ENCODE assay signal across 32 mouse cellular contexts in the genomic region with DNA sequence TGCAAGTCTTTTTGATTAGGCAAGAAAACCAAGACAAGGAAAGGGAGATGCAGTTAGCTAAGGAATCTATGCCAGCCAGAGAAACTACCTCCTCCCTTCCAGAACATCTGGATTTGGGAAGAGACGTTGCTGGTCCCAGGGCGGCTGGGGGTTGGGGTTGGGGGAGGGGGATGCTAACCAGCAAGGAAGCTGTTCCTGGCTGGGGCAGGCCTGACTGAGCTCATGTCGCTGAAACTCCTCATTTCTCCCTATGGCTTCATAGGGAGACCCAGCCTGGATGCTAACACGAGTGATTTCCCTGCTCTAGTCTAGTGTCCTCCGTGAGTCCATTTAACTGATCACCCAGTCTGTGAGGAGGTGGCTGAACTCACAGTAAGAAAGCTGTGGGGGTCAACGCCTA. TPM values are rescaled to one million over a fixed set of nuclear protein-coding genes. Genes with fewer than 3 reads are reported as not detected.
DNase-seq lines count a peak whose midpoint lies in the region; ATAC-seq lines count a peak whose summit lies in the region.
"Had no signal": no experiment of that assay in that cellular context is flagged by ENCODE, and none has a peak within 500 bp of the region (broad histone marks: within the 10 kb centered on the region; RNA-seq: fewer than 3 reads in every experiment).

No protein-coding gene starts in this region.

- 0 out of 2 replicates have a peak, but pooled peaks cover 3% of the 10 kb centered on the region for H3K9me3 ChIP-seq in forebrain, embryonic 10.5 days
- H3K9me3 ChIP-seq in forebrain, embryonic 13.5 days (replicated peaks), result no peaks in the 10 kb centered on the region
- H3K9me3 ChIP-seq in embryonic facial prominence, embryonic 12.5 days, result no peaks in the 10 kb centered on the region
- H3K9me3 ChIP-seq in limb, embryonic 11.5 days (ENCODE audit: control insufficient read depth, low read length), result no peaks in the 10 kb centered on the region
- no peaks in the 10 kb centered on the region for H3K9me3 ChIP-seq in intestine, embryonic 16.5 days (ENCODE audit: control insufficient read depth, low read length)
- H3K9me3 ChIP-seq: heart, embryonic 12.5 days; hindbrain, embryonic 12.5 days; liver, embryonic 15.5 days; lung, embryonic 15.5 days; stomach, embryonic 15.5 days had no signal

- no peak overlapping the region for H3K9ac ChIP-seq in forebrain, embryonic 13.5 days
- H3K9ac ChIP-seq in embryonic facial prominence, embryonic 12.5 days, result no peak overlapping the region
- no peak overlapping the region for H3K9ac ChIP-seq in limb, embryonic 11.5 days (ENCODE audit: low read length)
- H3K9ac ChIP-seq in intestine, embryonic 16.5 days (ENCODE audit: low read depth, low read length), result no peak overlapping the region
- H3K9ac ChIP-seq: heart, embryonic 12.5 days; hindbrain, embryonic 12.5 days; liver, embryonic 15.5 days; lung, embryonic 15.5 days; stomach, embryonic 15.5 days had no signal

- no peak for DNase-seq in forebrain, embryonic 10.5 days (ENCODE audit: extremely low spot score, low spot score)
- DNase-seq in R1 (ENCODE audit: low read depth, low spot score), result peak; percentile 85
- peak; percentile 56 for DNase-seq in limb, embryonic 11.5 days (ENCODE audit: low spot score)
- DNase-seq in lung, postnatal 36 days, result no peak
- no peak for DNase-seq in neural tube, embryonic 10.5 days (ENCODE audit: extremely low spot score, low spot score)
- DNase-seq: adrenal gland, postnatal 36 days; cerebellum, adult 11-12 months; cerebellum, postnatal 14 days; gastrocnemius, postnatal 25 days; heart, adult 18-20 months; heart, postnatal 10 days; kidney, adult 8-10 months; kidney, postnatal 10 days; layer of hippocampus, postnatal 36 days; liver; lung, postnatal 4 days; thymus, adult 18-20 months; thymus, postnatal 36 days had no signal

- no peaks in the 10 kb centered on the region for H3K36me3 ChIP-seq in forebrain, embryonic 10.5 days (replicated peaks)
- no peaks in the 10 kb centered on the region for H3K36me3 ChIP-seq in forebrain, embryonic 13.5 days (ENCODE audit: poor library complexity, severe bottlenecking)
- no peaks in the 10 kb centered on the region for H3K36me3 ChIP-seq in embryonic facial prominence, embryonic 12.5 days
- H3K36me3 ChIP-seq in limb, embryonic 11.5 days (ENCODE audit: control insufficient read depth, insufficient read depth, low read length), result no peaks in the 10 kb centered on the region
- H3K36me3 ChIP-seq in intestine, embryonic 16.5 days (ENCODE audit: control insufficient read depth, insufficient read depth, low read length), result no peaks in the 10 kb centered on the region
- H3K36me3 ChIP-seq: heart, embryonic 12.5 days; hindbrain, embryonic 12.5 days; liver, embryonic 15.5 days; lung, embryonic 15.5 days; stomach, embryonic 15.5 days had no signal

- no peak overlapping the region for H3K4me3 ChIP-seq in forebrain, embryonic 10.5 days
- H3K4me3 ChIP-seq in forebrain, embryonic 13.5 days, result no peak overlapping the region
- H3K4me3 ChIP-seq in embryonic facial prominence, embryonic 12.5 days, result no peak overlapping the region
- H3K4me3 ChIP-seq in limb, embryonic 11.5 days (ENCODE audit: low read depth, low read length), result no peak overlapping the region
- H3K4me3 ChIP-seq in intestine, embryonic 16.5 days (ENCODE audit: low read length), result no peak overlapping the region
- H3K4me3 ChIP-seq: heart, embryonic 12.5 days; hindbrain, embryonic 12.5 days; liver, embryonic 15.5 days; lung, embryonic 15.5 days; myocyte; stomach, embryonic 15.5 days had no signal

- peak overlapping the region; percentile 51; the same call in 1 of the 2 replicates for H3K27ac ChIP-seq in forebrain, embryonic 10.5 days
- H3K27ac ChIP-seq in forebrain, embryonic 13.5 days, result no peak overlapping the region
- peak overlapping the region; percentile 68 for H3K27ac ChIP-seq in embryonic facial prominence, embryonic 12.5 days
- H3K27ac ChIP-seq in limb, embryonic 11.5 days (replicated peaks; ENCODE audit: low read depth, low read length), result peak overlapping the region; percentile 42; the same call in 1 of the 2 replicates
- H3K27ac ChIP-seq in intestine, embryonic 16.5 days (ENCODE audit: low read length), result no peak overlapping the region
- H3K27ac ChIP-seq: hindbrain, embryonic 12.5 days; liver, embryonic 15.5 days; lung, embryonic 15.5 days; stomach, embryonic 15.5 days had no signal

- WGBS in forebrain, embryonic 10.5 days, result 3% methylated on average over 6 of the region's 6 CpGs
- WGBS in forebrain, embryonic 13.5 days, result 4% methylated on average over 6 of the region's 6 CpGs
- 3% methylated on average over 6 of the region's 6 CpGs for WGBS in embryonic facial prominence, embryonic 12.5 days
- WGBS in limb, embryonic 11.5 days, result 6% methylated on average over 5 of the region's 6 CpGs
- 25% methylated on average over 6 of the region's 6 CpGs for WGBS in intestine, embryonic 16.5 days

- no peak overlapping the region for H3K4me2 ChIP-seq in forebrain, embryonic 13.5 days
- H3K4me2 ChIP-seq in embryonic facial prominence, embryonic 12.5 days (replicated peaks), result no peak overlapping the region
- peak overlapping the region; percentile 3; the same call in 1 of the 2 replicates for H3K4me2 ChIP-seq in limb, embryonic 11.5 days (ENCODE audit: low read depth, severe bottlenecking)
- H3K4me2 ChIP-seq in intestine, embryonic 16.5 days (ENCODE audit: low read depth, low read length), result no peak overlapping the region
- H3K4me2 ChIP-seq: heart, embryonic 12.5 days; hindbrain, embryonic 12.5 days; liver, embryonic 15.5 days; lung, embryonic 15.5 days; stomach, embryonic 15.5 days had no signal

- peaks cover 30% of the 10 kb centered on the region for H3K4me1 ChIP-seq in forebrain, embryonic 10.5 days
- H3K4me1 ChIP-seq in forebrain, embryonic 13.5 days, result no peaks in the 10 kb centered on the region
- H3K4me1 ChIP-seq in embryonic facial prominence, embryonic 12.5 days, result peaks cover 12% of the 10 kb centered on the region
- peaks cover 9% of the 10 kb centered on the region; the same call in 1 of the 2 replicates for H3K4me1 ChIP-seq in limb, embryonic 11.5 days (ENCODE audit: control insufficient read depth, insufficient read depth, low read length)
- H3K4me1 ChIP-seq in intestine, embryonic 16.5 days (ENCODE audit: control insufficient read depth, insufficient read depth, low read length), result no peaks in the 10 kb centered on the region; the same call in 1 of the 2 replicates
- H3K4me1 ChIP-seq: heart, embryonic 12.5 days; liver, embryonic 15.5 days; lung, embryonic 15.5 days; stomach, embryonic 15.5 days had no signal

- ATAC-seq in forebrain, embryonic 13.5 days, result no peak
- no peak; the same call in 1 of the 2 replicates for ATAC-seq in embryonic facial prominence, embryonic 12.5 days (ENCODE audit: insufficient number of reproducible peaks, insufficient read depth, low FRiP score, low TSS enrichment)
- ATAC-seq in limb, embryonic 11.5 days (ENCODE audit: insufficient number of reproducible peaks, low FRiP score, low TSS enrichment, low read depth), result peak; percentile 68; the same call in 1 of the 2 replicates
- no peak for ATAC-seq in intestine, embryonic 16.5 days
- ATAC-seq: CD4-positive, CD25-positive, alpha-beta regulatory T cell, adult 4 months; forebrain, embryonic 16.5 days; inflammation-experienced regulatory T-cells, adult 6 months; midbrain, embryonic 16.5 days had no signal

- H3K27me3 ChIP-seq in forebrain, embryonic 10.5 days (ENCODE audit: poor library complexity, severe bottlenecking), result peaks cover 53% of the 10 kb centered on the region
- H3K27me3 ChIP-seq in forebrain, embryonic 13.5 days, result peaks cover 34% of the 10 kb centered on the region
- H3K27me3 ChIP-seq in embryonic facial prominence, embryonic 12.5 days, result peaks cover 33% of the 10 kb centered on the region
- peaks cover 23% of the 10 kb centered on the region for H3K27me3 ChIP-seq in limb, embryonic 11.5 days (ENCODE audit: control insufficient read depth, insufficient read depth, low read length)
- peaks cover 3% of the 10 kb centered on the region; the same call in 1 of the 2 replicates for H3K27me3 ChIP-seq in intestine, embryonic 16.5 days (replicated peaks; ENCODE audit: control insufficient read depth, insufficient read depth, low read length)

RNA-seq across cellular contexts. Expression of gene Pou5f1, which starts 3.6 kb away (rescaled TPM):
- polyA plus RNA-seq in forebrain, embryonic 10.5 days (2016; fragmentation: Nextera tagmentation; extraction: Ambion mirVana), result 0.12 TPM in 1 of 2 replicates, not detected in the other
- not detected in 2 replicates for polyA plus RNA-seq in forebrain, embryonic 13.5 days (2015; fragmentation: Nextera tagmentation; extraction: Ambion mirVana)
- polyA plus RNA-seq in embryonic facial prominence, embryonic 12.5 days (2016; fragmentation: Nextera tagmentation; extraction: Ambion mirVana), result not detected in 2 replicates
- 0.11 TPM in 1 of 2 replicates, not detected in the other for polyA plus RNA-seq in limb, embryonic 11.5 days (2014; fragmentation: Nextera tagmentation; extraction: Ambion mirVana)
- polyA plus RNA-seq in intestine, embryonic 16.5 days (2015; fragmentation: Nextera tagmentation; extraction: Ambion mirVana), result not detected in 2 replicates
- polyA plus RNA-seq: forebrain, embryonic 16.5 days; heart, embryonic 12.5 days; hindbrain, embryonic 12.5 days; liver, embryonic 15.5 days; midbrain, embryonic 16.5 days; myocyte; neural tube, embryonic 14.5 days; stomach, embryonic 15.5 days had no signal

RNA-seq across cellular contexts. Expression of gene Tcf19, which starts 14.4 kb away (rescaled TPM):
- 52.2 and 57.1 TPM in 2 replicates for polyA plus RNA-seq in forebrain, embryonic 10.5 days (2016; fragmentation: Nextera tagmentation; extraction: Ambion mirVana)
- polyA plus RNA-seq in forebrain, embryonic 13.5 days (2015; fragmentation: Nextera tagmentation; extraction: Ambion mirVana), result 54.4 and 55.5 TPM in 2 replicates
- 56.8 and 61.1 TPM in 2 replicates for polyA plus RNA-seq in embryonic facial prominence, embryonic 12.5 days (2016; fragmentation: Nextera tagmentation; extraction: Ambion mirVana)
- 53.9 and 65.0 TPM in 2 replicates for polyA plus RNA-seq in limb, embryonic 11.5 days (2014; fragmentation: Nextera tagmentation; extraction: Ambion mirVana)
- 57.7 and 68.3 TPM in 2 replicates for polyA plus RNA-seq in intestine, embryonic 16.5 days (2015; fragmentation: Nextera tagmentation; extraction: Ambion mirVana)

RNA-seq across cellular contexts. Expression of gene Cchcr1, which starts 14.7 kb away (rescaled TPM):
- 21.6 and 26.1 TPM in 2 replicates for polyA plus RNA-seq in forebrain, embryonic 10.5 days (2016; fragmentation: Nextera tagmentation; extraction: Ambion mirVana)
- polyA plus RNA-seq in forebrain, embryonic 13.5 days (2015; fragmentation: Nextera tagmentation; extraction: Ambion mirVana), result 11.7 and 13.8 TPM in 2 replicates
- polyA plus RNA-seq in embryonic facial prominence, embryonic 12.5 days (2016; fragmentation: Nextera tagmentation; extraction: Ambion mirVana), result 26.1 and 30.8 TPM in 2 replicates
- polyA plus RNA-seq in limb, embryonic 11.5 days (2014; fragmentation: Nextera tagmentation; extraction: Ambion mirVana), result 13.2 and 13.6 TPM in 2 replicates
- polyA plus RNA-seq in intestine, embryonic 16.5 days (2015; fragmentation: Nextera tagmentation; extraction: Ambion mirVana), result 12.5 and 15.7 TPM in 2 replicates

RNA-seq across cellular contexts. Expression of gene Psors1c2, which starts 30.8 kb away (rescaled TPM):
- polyA plus RNA-seq in forebrain, embryonic 10.5 days (2016; fragmentation: Nextera tagmentation; extraction: Ambion mirVana), result 2.2 and 2.6 TPM in 2 replicates
- 1.4 and 2.1 TPM in 2 replicates for polyA plus RNA-seq in forebrain, embryonic 13.5 days (2015; fragmentation: Nextera tagmentation; extraction: Ambion mirVana)
- polyA plus RNA-seq in embryonic facial prominence, embryonic 12.5 days (2016; fragmentation: Nextera tagmentation; extraction: Ambion mirVana), result 1.3 and 1.6 TPM in 2 replicates
- 0.72 and 1.1 TPM in 2 replicates for polyA plus RNA-seq in limb, embryonic 11.5 days (2014; fragmentation: Nextera tagmentation; extraction: Ambion mirVana)
- polyA plus RNA-seq in intestine, embryonic 16.5 days (2015; fragmentation: Nextera tagmentation; extraction: Ambion mirVana), result 0.66 and 0.81 TPM in 2 replicates

RNA-seq across cellular contexts. Expression of gene H2-Q10, which starts 32.3 kb away (rescaled TPM):
- polyA plus RNA-seq in forebrain, embryonic 10.5 days (2016; fragmentation: Nextera tagmentation; extraction: Ambion mirVana), result 0.36 and 0.37 TPM in 2 replicates
- polyA plus RNA-seq in forebrain, embryonic 13.5 days (2015; fragmentation: Nextera tagmentation; extraction: Ambion mirVana), result 0.55 TPM in 1 of 2 replicates, not detected in the other
- polyA plus RNA-seq in embryonic facial prominence, embryonic 12.5 days (2016; fragmentation: Nextera tagmentation; extraction: Ambion mirVana), result 0.11 and 0.17 TPM in 2 replicates
- polyA plus RNA-seq in limb, embryonic 11.5 days (2014; fragmentation: Nextera tagmentation; extraction: Ambion mirVana), result 0.26 and 0.72 TPM in 2 replicates
- polyA plus RNA-seq in intestine, embryonic 16.5 days (2015; fragmentation: Nextera tagmentation; extraction: Ambion mirVana), result 80.2 and 93.1 TPM in 2 replicates

Comparison
In these comparisons a context has a peak if more than half of its experiments do, and no peak if none do; other contexts are left out.
1. H3K27ac ChIP-seq: peak in forebrain, embryonic 10.5 days (single experiment), embryonic facial prominence, embryonic 12.5 days (single experiment) and limb, embryonic 11.5 days (single experiment); none in forebrain, embryonic 13.5 days (single experiment) and intestine, embryonic 16.5 days (single experiment).
2. DNase-seq: peak in R1 (single experiment) and limb, embryonic 11.5 days (single experiment); none in forebrain, embryonic 10.5 days (single experiment), lung, postnatal 36 days (single experiment) and neural tube, embryonic 10.5 days (single experiment).